Mouse (Mus musculus): ENCODE results near the gene Ndufc2. TPM values are rescaled to one million over a fixed set of nuclear protein-coding genes. Genes with fewer than 3 reads are reported as not detected.

Ndufc2 gene
- total RNA-seq (2022), result 100 to 1,000 TPM; 222 to 234 (median 229) TPM

GRCm38 (mm10) chr7:97399960-97400715 lies at the start of gene Ndufc2:
Gene Ndufc2, plus strand, starts transcription at chr7:97400003.
- DNase-seq (ENCODE audit: low spot score in 2 of 2), result peak; percentile 39 to 63

- no peak for DNase-seq (ENCODE audit: low spot score in 2 of 2)
Measured at GRCm38 (mm10) chr7:97350891-97351290, 48.9 kb upstream of the Ndufc2 start.

- no peak for DNase-seq (ENCODE audit: low spot score in 2 of 2)
Measured at GRCm38 (mm10) chr7:97351792-97352513, 47.9 kb upstream of the Ndufc2 start.

- DNase-seq (ENCODE audit: low spot score in 2 of 2), result no peak
Measured at GRCm38 (mm10) chr7:97353356-97353755, 46.4 kb upstream of the Ndufc2 start.

GRCm38 (mm10) chr7:97355068-97355841 lies 44.5 kb upstream of the Ndufc2 start:
- DNase-seq (ENCODE audit: low spot score in 2 of 2), result no peak

- no peak for DNase-seq (ENCODE audit: low spot score in 2 of 2)
Measured at GRCm38 (mm10) chr7:97356253-97356652, 43.5 kb upstream of the Ndufc2 start.

- peak in 1 of 2 experiments; percentile 45 for DNase-seq (ENCODE audit: low spot score in 2 of 2)
Measured at GRCm38 (mm10) chr7:97356875-97357276, 42.9 kb upstream of the Ndufc2 start.

- no peak for DNase-seq (ENCODE audit: low spot score in 2 of 2)
Measured at GRCm38 (mm10) chr7:97357840-97358239, 42.0 kb upstream of the Ndufc2 start.

GRCm38 (mm10) chr7:97358347-97358746 lies 41.5 kb upstream of the Ndufc2 start:
- no peak for DNase-seq (ENCODE audit: low spot score in 2 of 2)

- DNase-seq (ENCODE audit: low spot score in 2 of 2), result no peak
Measured at GRCm38 (mm10) chr7:97360166-97360565, 39.6 kb upstream of the Ndufc2 start.

- DNase-seq (ENCODE audit: low spot score in 2 of 2), result no peak
Measured at GRCm38 (mm10) chr7:97360955-97361354, 38.8 kb upstream of the Ndufc2 start.

GRCm38 (mm10) chr7:97361467-97361866 lies 38.3 kb upstream of the Ndufc2 start:
- no peak for DNase-seq (ENCODE audit: low spot score in 2 of 2)

GRCm38 (mm10) chr7:97365887-97366286 lies 33.9 kb upstream of the Ndufc2 start:
- no peak for DNase-seq (ENCODE audit: low spot score in 2 of 2)

- no peak for DNase-seq (ENCODE audit: low spot score in 2 of 2)
Measured at GRCm38 (mm10) chr7:97375101-97375500, 24.7 kb upstream of the Ndufc2 start.

GRCm38 (mm10) chr7:97375906-97376305 lies 23.9 kb upstream of the Ndufc2 start:
- no peak for DNase-seq (ENCODE audit: low spot score in 2 of 2)

- no peak for DNase-seq (ENCODE audit: low spot score in 2 of 2)
Measured at GRCm38 (mm10) chr7:97379304-97379703, 20.5 kb upstream of the Ndufc2 start.

- DNase-seq (ENCODE audit: low spot score in 2 of 2), result no peak
Measured at GRCm38 (mm10) chr7:97380500-97381123, 19.2 kb upstream of the Ndufc2 start.

GRCm38 (mm10) chr7:97382661-97383060 lies 17.1 kb upstream of the Ndufc2 start:
- no peak for DNase-seq (ENCODE audit: low spot score in 2 of 2)

- no peak for DNase-seq (ENCODE audit: low spot score in 2 of 2)
Measured at GRCm38 (mm10) chr7:97383496-97384132, 16.2 kb upstream of the Ndufc2 start.

- DNase-seq (ENCODE audit: low spot score in 2 of 2), result no peak
Measured at GRCm38 (mm10) chr7:97386106-97386805, 13.5 kb upstream of the Ndufc2 start.
